Mouse (Mus musculus): ENCODE measurements at regions not wholly inside any gene's neighbourhood (a gene's known extent, or its start where the extent isn't known, plus 50 kb on each side); places are given as distances from the start of the nearest gene placed in this dataset.

DNA sequence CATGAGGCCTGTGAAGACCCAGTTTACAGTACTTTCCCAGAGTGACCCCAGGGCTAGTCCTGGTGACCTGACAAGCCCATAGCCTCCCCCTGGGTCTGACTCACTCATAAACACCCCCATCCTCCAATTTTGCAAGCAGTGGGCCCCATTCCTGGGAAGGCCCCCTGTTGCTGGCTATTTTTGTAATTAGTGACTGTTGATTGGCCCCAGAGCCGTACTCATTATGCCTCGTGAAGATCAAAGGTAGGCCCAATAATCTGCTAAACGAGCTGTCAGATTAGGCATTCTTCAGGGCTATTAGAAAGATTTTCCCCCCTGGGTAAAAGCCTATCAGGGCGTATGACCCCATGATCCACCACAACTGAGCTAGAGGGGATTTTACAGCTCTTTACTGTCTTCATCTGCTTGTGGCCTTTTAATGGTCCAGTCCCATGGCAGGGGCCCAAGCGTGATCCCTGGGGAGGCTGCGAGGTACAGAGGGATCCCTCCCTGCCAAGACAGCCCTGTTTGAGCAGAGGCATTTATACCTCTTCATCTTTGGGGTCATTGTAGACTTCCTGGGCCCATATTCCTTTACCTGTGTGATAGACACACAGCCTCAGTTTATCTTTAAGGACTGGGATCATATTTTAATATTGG is 80.1 kb upstream of the Haao start:
- WGBS = 88% methylated on average over 6 of the region's 6 CpGs
- no peak overlapping the region for H3K4me3 ChIP-seq (replicated peaks; ENCODE audit: control insufficient read depth, low read depth, low read length)
- TF ChIP-seq POLR2A (IDR thresholded peaks at IDR 0.05; ENCODE audit: borderline replicate concordance, control insufficient read depth, low read depth, low read length) (no peak), CTCF (IDR thresholded peaks at IDR 0.05; ENCODE audit: control insufficient read depth, insufficient read depth, low read length) (no peak)
- H3K27ac ChIP-seq (ENCODE audit: control insufficient read depth, insufficient read depth, low read depth, low read length, poor library complexity) = no peak overlapping the region
- no peaks in the 10 kb centered on the region; the same call in 1 of the 2 replicates for H3K4me1 ChIP-seq (ENCODE audit: control insufficient read depth, insufficient read depth, low read length)

DNA sequence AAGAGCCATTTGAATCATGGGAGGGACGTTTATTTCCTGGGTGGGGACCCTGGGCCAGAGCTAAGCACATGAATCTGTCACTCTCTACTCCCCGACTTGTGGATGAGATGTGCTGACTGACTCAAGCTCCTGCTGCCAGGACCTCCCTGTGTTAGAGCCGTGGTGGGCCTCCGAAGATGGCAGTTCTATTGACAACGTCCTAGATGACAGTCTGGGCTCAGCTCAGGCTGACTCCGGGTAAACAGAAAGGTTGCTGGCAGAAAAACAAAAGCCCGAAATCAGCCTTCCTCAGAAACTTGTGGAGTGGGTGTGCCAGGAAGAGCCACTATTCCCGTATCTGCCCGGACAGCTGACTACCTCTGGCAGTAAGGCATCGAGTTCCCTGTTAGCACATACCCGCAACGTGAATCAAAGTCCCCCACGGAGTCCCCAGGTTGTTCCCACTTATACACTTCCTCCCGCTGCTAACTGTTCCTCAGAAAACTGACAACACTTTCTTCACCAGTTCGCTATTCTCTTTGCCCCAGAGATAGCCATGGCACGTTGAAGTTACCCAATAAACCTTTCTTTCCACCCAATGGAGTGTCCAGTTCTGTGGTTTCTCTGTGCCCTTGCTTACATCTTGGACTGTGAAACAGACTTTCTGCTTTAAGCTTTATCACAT is 76.6 kb upstream of the Haao start:
- 39% methylated on average over 16 of the region's 16 CpGs for WGBS
- no peak for TF ChIP-seq POLR2A (IDR thresholded peaks at IDR 0.05; ENCODE audit: borderline replicate concordance, control insufficient read depth, low read depth, low read length)
- H3K4me1 ChIP-seq (ENCODE audit: control insufficient read depth, insufficient read depth, low read length) = no peaks in the 10 kb centered on the region; the same call in 1 of the 2 replicates
- H3K4me3 ChIP-seq (replicated peaks; ENCODE audit: control insufficient read depth, low read depth, low read length) = no peak overlapping the region
- H3K27ac ChIP-seq (ENCODE audit: control insufficient read depth, insufficient read depth, low read depth, low read length, poor library complexity) = no peak overlapping the region

DNA sequence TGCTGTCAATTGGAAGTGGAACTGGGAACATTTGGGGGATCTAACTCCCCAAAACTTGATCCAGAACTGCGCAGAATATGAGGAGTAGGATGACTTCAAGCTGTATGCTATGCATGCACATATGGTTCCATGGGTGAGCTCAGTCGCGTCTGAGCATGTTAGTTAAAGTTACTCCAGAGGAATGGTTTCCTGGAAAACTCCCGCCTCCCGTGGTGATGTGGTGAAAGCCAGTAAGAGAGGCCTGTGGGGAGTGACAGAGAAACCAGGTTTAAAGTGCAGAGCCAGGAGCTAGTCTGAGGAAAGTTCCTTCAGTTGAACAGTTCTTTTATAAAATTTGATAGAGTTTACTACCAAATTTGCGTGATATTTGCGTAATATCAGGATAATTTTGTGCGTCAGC is 73.1 kb upstream of the Haao start:
- 76% methylated on average over 8 of the region's 8 CpGs for whole genome bisulfite sequencing
- Histone ChIP-seq H3K4me1 (ENCODE audit: control insufficient read depth, insufficient read depth, low read length) (peaks cover 2% of the 10 kb centered on the region), H3K27ac (ENCODE audit: control insufficient read depth, insufficient read depth, low read depth, low read length, poor library complexity) (no peak overlapping the region), H3K4me3 (replicated peaks; ENCODE audit: control insufficient read depth, low read depth, low read length) (no peak overlapping the region)
- TF ChIP-seq CTCF (IDR thresholded peaks at IDR 0.05; ENCODE audit: control insufficient read depth, insufficient read depth, low read length) = no peak
- no peak for TF ChIP-seq POLR2A (IDR thresholded peaks at IDR 0.05; ENCODE audit: borderline replicate concordance, control insufficient read depth, low read depth, low read length)

DNA sequence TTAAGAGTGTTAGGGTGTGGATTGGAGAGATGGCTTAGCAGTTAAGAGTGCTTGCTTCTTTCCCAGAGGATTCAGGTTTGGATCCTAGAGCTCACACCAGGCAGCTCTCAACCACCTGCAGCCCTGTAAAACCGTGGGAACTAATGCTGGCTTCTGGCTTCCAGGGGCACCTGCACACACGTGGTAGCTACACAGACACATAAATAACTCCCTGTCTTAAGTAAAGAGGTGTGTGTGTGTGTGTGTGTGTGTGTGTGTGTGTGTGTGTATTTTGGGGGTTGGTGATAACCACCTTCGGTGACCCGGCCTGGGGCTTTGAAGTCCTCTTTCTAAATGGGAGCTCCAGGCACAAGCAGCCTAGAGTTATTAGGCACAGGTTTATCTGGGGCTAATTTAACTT is 72.5 kb upstream of the Haao start:
- H3K4me3 ChIP-seq (replicated peaks; ENCODE audit: control insufficient read depth, low read depth, low read length) = no peak overlapping the region
- TF ChIP-seq POLR2A (IDR thresholded peaks at IDR 0.05; ENCODE audit: borderline replicate concordance, control insufficient read depth, low read depth, low read length) (no peak), CTCF (IDR thresholded peaks at IDR 0.05; ENCODE audit: control insufficient read depth, insufficient read depth, low read length) (no peak)
- no peak overlapping the region for H3K27ac ChIP-seq (ENCODE audit: control insufficient read depth, insufficient read depth, low read depth, low read length, poor library complexity)
- 38% methylated on average over 4 of the region's 4 CpGs for WGBS
- peaks cover 2% of the 10 kb centered on the region for H3K4me1 ChIP-seq (ENCODE audit: control insufficient read depth, insufficient read depth, low read length)

DNA sequence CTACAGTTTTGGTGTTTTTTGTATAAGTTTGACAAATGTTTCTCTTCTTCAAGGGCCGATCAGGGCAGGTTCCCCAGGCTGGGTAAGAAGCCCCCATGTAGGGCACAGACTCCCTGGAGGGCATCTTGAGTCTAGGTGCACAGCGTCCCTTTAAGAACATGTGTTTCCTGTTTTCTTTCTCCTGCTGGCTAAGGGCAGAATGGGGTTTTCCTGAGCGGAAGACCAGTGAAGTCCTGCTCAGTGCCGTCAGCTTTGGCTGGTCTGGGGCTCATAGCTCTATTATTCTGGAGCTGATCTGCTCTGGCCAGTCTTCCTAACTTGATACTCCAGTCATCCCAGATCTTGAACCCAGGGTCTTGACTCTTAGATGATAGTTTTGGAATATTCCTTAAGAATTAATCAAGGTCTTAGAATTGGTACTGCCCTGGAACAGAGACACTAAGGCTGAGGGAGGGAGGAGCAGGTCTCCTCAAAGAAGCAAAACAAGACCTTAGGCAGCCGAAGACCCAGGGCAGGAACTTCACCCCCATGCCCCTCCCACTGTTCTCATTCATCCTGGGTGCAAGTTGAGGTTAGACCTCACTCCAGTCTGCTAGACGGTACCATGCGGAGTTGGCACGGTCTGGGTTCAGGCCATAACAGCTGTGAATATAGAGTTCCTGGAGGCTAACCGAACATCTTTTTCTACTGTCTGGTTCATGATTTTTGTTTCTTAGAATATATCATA is 70.8 kb upstream of the Haao start:
- TF ChIP-seq POLR2A (IDR thresholded peaks at IDR 0.05; ENCODE audit: borderline replicate concordance, control insufficient read depth, low read depth, low read length) = no peak
- TF ChIP-seq CTCF (IDR thresholded peaks at IDR 0.05; ENCODE audit: control insufficient read depth, insufficient read depth, low read length) = no peak
- Histone ChIP-seq H3K4me3 (replicated peaks; ENCODE audit: control insufficient read depth, low read depth, low read length) (no peak overlapping the region), H3K4me1 (ENCODE audit: control insufficient read depth, insufficient read depth, low read length) (peaks cover 2% of the 10 kb centered on the region), H3K27ac (ENCODE audit: control insufficient read depth, insufficient read depth, low read depth, low read length, poor library complexity) (peak overlapping the region; percentile 64; the same call in 1 of the 2 replicates)
- 20% methylated on average over 9 of the region's 9 CpGs for WGBS

DNA sequence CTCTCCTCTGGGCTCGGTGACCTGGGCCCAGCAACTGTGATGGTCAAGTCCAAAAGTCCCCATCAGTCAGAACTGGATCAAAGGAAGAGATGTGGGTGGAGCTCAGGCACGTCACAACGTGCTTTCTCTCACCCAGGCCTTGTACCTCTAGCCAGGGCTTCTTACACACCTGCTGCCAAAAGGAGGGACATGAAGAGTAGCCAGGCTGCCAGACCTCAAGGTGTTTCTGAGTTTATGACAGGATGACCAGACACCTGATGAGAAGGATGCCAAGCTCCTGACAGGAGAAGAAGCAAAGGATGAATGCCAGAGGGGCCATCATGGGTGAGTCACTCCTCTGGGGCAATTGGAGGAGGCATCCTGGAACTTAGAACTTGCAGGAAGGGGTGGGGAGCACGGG is 70.0 kb upstream of the Haao start:
- no peak for TF ChIP-seq CTCF (IDR thresholded peaks at IDR 0.05; ENCODE audit: control insufficient read depth, insufficient read depth, low read length)
- Histone ChIP-seq H3K4me1 (ENCODE audit: control insufficient read depth, insufficient read depth, low read length) (peaks cover 2% of the 10 kb centered on the region), H3K4me3 (replicated peaks; ENCODE audit: control insufficient read depth, low read depth, low read length) (no peak overlapping the region), H3K27ac (ENCODE audit: control insufficient read depth, insufficient read depth, low read depth, low read length, poor library complexity) (no peak overlapping the region)
- WGBS = 37% methylated on average over 4 of the region's 4 CpGs

DNA sequence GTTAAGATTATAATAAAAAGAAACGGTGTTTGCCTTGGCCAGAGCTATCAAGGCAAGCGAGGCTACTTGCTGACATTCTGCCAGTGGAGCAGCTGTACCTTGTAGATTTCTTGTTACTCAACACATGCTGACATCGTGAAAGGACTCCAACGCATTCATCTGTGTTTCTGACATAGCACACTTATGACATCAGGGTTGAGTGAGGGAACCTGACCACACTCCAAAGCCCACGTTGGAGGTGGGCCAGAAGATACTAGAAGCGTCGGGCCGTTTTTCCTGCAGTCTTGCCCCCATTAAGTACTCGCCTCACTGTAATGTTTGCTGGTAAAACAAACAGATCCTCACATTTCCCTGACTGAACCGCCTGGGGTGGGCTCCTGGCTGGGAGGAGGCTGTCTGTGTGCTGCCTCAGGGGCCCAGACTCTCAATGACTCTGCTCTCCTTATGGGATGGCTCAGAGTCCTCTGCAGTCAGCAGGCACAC is 69.0 kb upstream of the Haao start:
- H3K4me3 ChIP-seq (replicated peaks; ENCODE audit: control insufficient read depth, low read depth, low read length) = no peak overlapping the region
- peaks cover 2% of the 10 kb centered on the region for H3K4me1 ChIP-seq (ENCODE audit: control insufficient read depth, insufficient read depth, low read length)
- TF ChIP-seq CTCF (IDR thresholded peaks at IDR 0.05; ENCODE audit: control insufficient read depth, insufficient read depth, low read length) (no peak), POLR2A (IDR thresholded peaks at IDR 0.05; ENCODE audit: borderline replicate concordance, control insufficient read depth, low read depth, low read length) (no peak)
- H3K27ac ChIP-seq (ENCODE audit: control insufficient read depth, insufficient read depth, low read depth, low read length, poor library complexity) = no peak overlapping the region
- WGBS = 21% methylated on average over 10 of the region's 10 CpGs

DNA sequence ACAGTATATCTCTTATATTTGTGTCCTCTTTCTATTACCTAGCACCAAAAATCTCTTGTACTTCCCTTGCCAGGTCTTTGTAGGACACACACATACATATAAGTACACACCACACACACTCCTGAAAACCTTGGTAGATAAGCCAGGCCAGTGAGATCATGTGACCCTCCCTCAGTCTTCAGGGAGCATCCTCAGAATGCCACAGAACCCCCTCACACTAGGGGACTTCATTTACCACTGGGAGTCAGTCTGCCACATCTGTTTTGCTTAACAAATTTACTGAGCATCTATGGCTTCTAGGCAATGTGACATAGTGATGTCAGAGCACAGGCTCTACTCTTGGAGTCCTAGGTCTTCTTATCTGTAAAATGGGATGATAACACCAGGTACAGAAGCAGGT is 67.3 kb upstream of the Haao start:
- Histone ChIP-seq H3K4me3 (replicated peaks; ENCODE audit: control insufficient read depth, low read depth, low read length) (no peak overlapping the region), H3K4me1 (ENCODE audit: control insufficient read depth, insufficient read depth, low read length) (peaks cover 2% of the 10 kb centered on the region), H3K27ac (ENCODE audit: control insufficient read depth, insufficient read depth, low read depth, low read length, poor library complexity) (no peak overlapping the region)
- TF ChIP-seq CTCF (IDR thresholded peaks at IDR 0.05; ENCODE audit: control insufficient read depth, insufficient read depth, low read length) (no peak), POLR2A (IDR thresholded peaks at IDR 0.05; ENCODE audit: borderline replicate concordance, control insufficient read depth, low read depth, low read length) (no peak)
